Mouse (Mus musculus) liver, embryonic 16.5 days (tissue): ENCODE measurements at regions not wholly inside any gene's neighbourhood (a gene's known extent, or its start where the extent isn't known, plus 50 kb on each side); places are given as distances from the start of the nearest gene placed in this dataset.

Experiments used
- ATAC-seq: fragments of 200-750 bp; cut with Nextera tagmentation; 2 replicates; pipeline ENCODE4 v1.8.0; 2017; ENCODE audit warnings: low read depth, mild to moderate bottlenecking, moderate number of reproducible peaks, moderate library complexity
- H3K27ac ChIP-seq: fragments of 300-500 bp; sonication (generic); 2 replicates; pipeline ENCODE4 v1.5.1; 2014; ENCODE audit warnings: mild to moderate bottlenecking, low read length
- H3K27me3 ChIP-seq: fragments of 300-500 bp; sonication (generic); 2 replicates; pipeline ENCODE4 v1.6.1; 2014; ENCODE audit warnings: low read depth, low read length, mixed read lengths; ENCODE audit not compliant: control insufficient read depth, insufficient read depth
- H3K36me3 ChIP-seq: fragments of 300-500 bp; sonication (generic); 2 replicates; pipeline ENCODE4 v1.6.1; 2014; ENCODE audit warnings: mild to moderate bottlenecking; ENCODE audit not compliant: control insufficient read depth, insufficient read depth
- H3K4me1 ChIP-seq: fragments of 300-500 bp; sonication (generic); 2 replicates; pipeline ENCODE4 v1.6.1; 2014; ENCODE audit warnings: low read depth, low read length, mixed read lengths; ENCODE audit not compliant: control insufficient read depth
- H3K4me2 ChIP-seq: fragments of 300-500 bp; sonication (generic); 2 replicates; pipeline ENCODE4 v1.6.1; 2014; ENCODE audit warnings: low read depth, low read length, mixed read lengths
- H3K4me3 ChIP-seq: fragments of 300-500 bp; sonication (generic); 2 replicates; pipeline ENCODE4 v1.5.1; 2014; ENCODE audit warnings: low read depth, mild to moderate bottlenecking, low read length
- H3K9ac ChIP-seq: fragments of 300-500 bp; sonication (generic); 2 replicates; pipeline ENCODE4 v1.6.1; 2014; ENCODE audit warnings: low read depth, low read length
- H3K9me3 ChIP-seq: fragments of 300-500 bp; sonication (generic); replicated peaks from 2 replicates; pipeline ENCODE4 v1.6.1; 2016; ENCODE audit warnings: low read length; ENCODE audit not compliant: control insufficient read depth
- WGBS: fragments of 180-500 bp; shearing (Covaris S2); extraction: QIAGEN DNeasy Blood & Tissue Kit; methylation state at CpG from one replicate; pipeline ENCODE4 v1.1.7; 2014; ENCODE audit not compliant: insufficient replicate concordance; 5-methylcytosine and 5-hydroxymethylcytosine counted together

DNA sequence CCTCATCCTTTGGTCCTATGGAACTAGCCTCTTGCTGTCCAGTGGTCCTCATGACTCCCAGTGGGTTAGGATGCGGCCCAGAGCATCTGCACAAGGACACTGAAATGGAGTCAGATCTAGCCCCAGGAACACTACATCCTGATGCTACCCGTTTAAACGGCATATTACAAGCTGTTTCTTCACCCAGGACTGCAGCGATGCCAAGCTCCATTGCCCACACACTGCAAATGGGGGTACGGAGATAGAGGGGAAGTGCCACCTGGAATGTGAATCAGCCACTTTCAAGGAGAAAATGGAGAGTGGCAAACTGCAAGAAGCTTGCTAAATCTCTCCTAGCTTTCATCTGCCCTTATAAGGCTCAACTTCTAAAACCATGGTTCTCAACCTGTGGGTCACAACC, 148.0 kb upstream of the Il12b start:
- Histone ChIP-seq H3K4me3 (no peak overlapping the region), H3K4me2 (no peak overlapping the region), H3K27me3 (no peaks in the 10 kb centered on the region), H3K4me1 (no peaks in the 10 kb centered on the region), H3K36me3 (no peaks in the 10 kb centered on the region), H3K9me3 (no peaks in the 10 kb centered on the region), H3K27ac (no peak overlapping the region), H3K9ac (no peak overlapping the region)
- ATAC-seq: no peak
- WGBS: 64% methylated on average over 5 of the region's 5 CpGs

DNA sequence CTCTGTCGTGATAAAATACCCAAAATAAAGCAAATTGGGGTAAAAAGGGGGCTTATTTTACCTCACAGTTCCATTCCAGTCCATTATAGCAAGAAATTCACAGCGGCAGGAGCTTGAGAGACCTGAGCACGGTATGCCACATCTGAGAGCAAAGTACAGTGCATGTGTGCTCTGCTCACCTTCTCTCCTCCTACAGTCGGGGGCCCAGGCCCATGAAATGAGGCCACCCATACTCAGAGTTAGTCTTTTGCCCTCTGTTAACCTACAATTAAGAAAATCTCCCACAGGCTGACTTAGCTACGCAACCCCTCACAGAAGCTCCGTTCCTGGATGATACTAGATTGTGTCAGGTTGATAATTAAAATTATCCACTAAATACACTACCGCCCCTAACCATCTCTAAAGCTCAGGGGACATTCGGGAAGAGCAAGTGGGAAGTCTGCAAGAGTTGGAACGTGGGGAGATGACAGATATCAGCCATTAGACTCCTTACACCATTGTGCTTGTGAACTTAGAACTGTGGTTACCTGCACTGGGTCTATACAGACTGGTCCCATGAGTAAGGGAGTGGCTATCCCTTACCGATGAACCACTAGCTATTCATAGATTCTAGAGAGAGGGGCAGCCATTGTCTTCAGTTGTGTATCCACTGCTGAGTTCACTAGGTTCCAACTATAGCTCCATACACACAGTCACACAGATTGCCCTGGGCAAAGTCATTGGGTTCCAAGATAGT, 139.3 kb upstream of the Il12b start:
- H3K27me3 ChIP-seq: no peaks in the 10 kb centered on the region
- no peaks in the 10 kb centered on the region for H3K4me1 ChIP-seq
- no peak overlapping the region for H3K4me3 ChIP-seq
- H3K4me2 ChIP-seq: no peak overlapping the region
- H3K27ac ChIP-seq: no peak overlapping the region
- H3K9me3 ChIP-seq: no peaks in the 10 kb centered on the region
- H3K36me3 ChIP-seq: no peaks in the 10 kb centered on the region
- H3K9ac ChIP-seq: no peak overlapping the region
- 60% methylated on average over 10 of the region's 10 CpGs for WGBS
- ATAC-seq: no peak

DNA sequence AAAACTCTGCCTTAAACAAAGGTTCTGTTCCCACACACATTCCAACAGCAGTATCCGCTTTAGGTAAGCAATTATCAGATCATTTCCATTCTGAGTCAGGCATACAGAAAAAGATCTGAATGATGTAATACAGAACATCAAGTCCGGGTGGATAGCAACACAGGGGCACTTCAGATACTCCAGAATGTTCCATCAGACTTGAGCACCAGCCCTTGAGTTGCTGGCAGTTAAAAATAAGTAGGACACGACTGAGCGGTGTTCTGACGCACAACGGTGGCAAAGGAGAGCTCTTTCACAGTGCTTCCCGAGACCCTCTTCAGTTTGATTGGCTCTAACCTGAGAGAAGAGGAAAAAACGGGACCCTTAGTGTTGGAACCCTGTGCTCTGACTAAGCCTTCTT, 138.2 kb upstream of the Il12b start:
- H3K27me3 ChIP-seq: no peaks in the 10 kb centered on the region
- no peak overlapping the region for H3K4me2 ChIP-seq
- H3K36me3 ChIP-seq: no peaks in the 10 kb centered on the region
- no peak overlapping the region for H3K4me3 ChIP-seq
- H3K9me3 ChIP-seq: no peaks in the 10 kb centered on the region
- no peak overlapping the region for H3K27ac ChIP-seq
- 62% methylated on average over 8 of the region's 8 CpGs for WGBS
- H3K9ac ChIP-seq: no peak overlapping the region
- no peak for ATAC-seq
- H3K4me1 ChIP-seq: no peaks in the 10 kb centered on the region

DNA sequence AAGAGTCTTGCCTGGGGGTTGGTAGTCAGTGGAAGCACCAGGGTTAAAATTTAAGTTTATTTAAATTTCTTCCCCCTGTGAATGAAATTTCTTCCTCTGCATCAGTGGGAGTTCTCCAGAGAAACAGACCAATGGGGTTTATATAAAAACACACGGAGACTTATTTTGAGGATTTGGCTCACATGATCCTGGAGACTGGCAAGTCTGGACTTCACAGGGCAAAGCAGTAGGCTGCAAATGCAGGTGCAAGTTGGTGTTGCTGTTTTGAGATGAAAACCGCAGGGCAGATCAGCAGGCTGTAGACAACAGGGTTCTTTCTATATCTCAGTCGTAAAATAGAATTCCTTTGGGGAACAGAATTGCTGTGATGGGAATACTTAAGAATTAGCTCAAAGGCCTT, 137.3 kb upstream of the Il12b start:
- Histone ChIP-seq H3K4me3 (no peak overlapping the region), H3K4me2 (no peak overlapping the region), H3K36me3 (no peaks in the 10 kb centered on the region), H3K27ac (no peak overlapping the region), H3K4me1 (no peaks in the 10 kb centered on the region), H3K9me3 (no peaks in the 10 kb centered on the region), H3K9ac (no peak overlapping the region), H3K27me3 (no peaks in the 10 kb centered on the region)
- no peak for ATAC-seq
- WGBS: 63% methylated on average over 3 of the region's 3 CpGs

DNA sequence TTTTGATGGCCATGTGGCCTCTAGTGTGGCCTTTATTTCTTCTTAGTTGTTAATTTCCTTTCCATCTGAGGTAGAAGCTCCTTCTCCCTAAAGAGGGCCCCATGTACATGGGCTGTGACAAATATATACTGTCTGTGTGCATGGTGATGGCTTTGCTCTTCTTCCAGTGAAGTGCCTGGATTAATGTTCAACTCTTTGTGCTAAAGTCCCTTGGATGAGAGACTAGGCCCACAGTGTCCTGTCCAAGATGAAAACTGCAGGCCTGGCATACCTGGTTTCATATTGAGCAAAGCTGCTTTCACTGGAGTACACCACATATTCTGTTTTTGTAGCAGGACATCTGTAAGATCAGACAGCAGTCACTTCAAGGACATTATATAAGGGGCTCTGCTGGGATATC, 127.6 kb upstream of the Il12b start:
- Histone ChIP-seq H3K9ac (no peak overlapping the region), H3K27me3 (no peaks in the 10 kb centered on the region), H3K9me3 (no peaks in the 10 kb centered on the region), H3K4me1 (no peaks in the 10 kb centered on the region), H3K4me2 (no peak overlapping the region), H3K4me3 (no peak overlapping the region), H3K36me3 (no peaks in the 10 kb centered on the region), H3K27ac (no peak overlapping the region)
- peak; percentile 68; the same call in 1 of the 2 replicates for ATAC-seq

DNA sequence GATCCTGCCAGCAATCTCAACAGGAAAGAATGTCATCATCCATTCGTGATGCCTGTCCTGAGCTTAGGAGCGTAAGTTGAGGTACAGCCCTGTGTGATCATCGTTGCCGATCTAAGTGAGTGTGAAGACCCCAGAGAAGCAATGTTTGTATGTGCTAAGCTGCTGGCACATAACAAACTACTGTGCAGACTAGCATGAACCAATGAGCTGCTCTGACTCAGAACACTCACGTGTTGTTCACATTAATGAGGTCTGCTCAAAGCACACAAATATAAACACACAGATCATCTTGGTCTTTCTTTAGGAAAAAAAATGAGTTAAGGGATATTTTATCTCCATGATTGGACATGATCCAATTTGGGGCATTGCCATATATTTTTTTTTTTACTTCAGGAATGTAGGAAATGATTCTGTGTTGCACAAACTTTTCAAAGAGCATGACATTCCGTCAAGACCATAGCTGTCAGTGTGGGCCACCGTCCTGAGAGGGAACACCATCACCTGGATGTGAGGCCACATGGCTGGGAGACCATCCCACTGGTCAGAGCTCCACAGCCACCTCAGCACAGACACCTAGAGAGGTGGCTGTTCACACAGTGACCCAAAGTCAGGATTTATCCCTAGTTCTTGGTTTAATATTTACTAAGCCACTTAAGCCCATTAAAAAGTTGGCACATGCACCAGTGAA, 121.2 kb upstream of the Il12b start:
- 53% methylated on average over 7 of the region's 7 CpGs for WGBS
- Histone ChIP-seq H3K27me3 (no peaks in the 10 kb centered on the region), H3K4me1 (no peaks in the 10 kb centered on the region), H3K4me3 (no peak overlapping the region), H3K9ac (no peak overlapping the region), H3K4me2 (no peak overlapping the region), H3K27ac (no peak overlapping the region), H3K9me3 (no peaks in the 10 kb centered on the region), H3K36me3 (no peaks in the 10 kb centered on the region)
- ATAC-seq: no peak

DNA sequence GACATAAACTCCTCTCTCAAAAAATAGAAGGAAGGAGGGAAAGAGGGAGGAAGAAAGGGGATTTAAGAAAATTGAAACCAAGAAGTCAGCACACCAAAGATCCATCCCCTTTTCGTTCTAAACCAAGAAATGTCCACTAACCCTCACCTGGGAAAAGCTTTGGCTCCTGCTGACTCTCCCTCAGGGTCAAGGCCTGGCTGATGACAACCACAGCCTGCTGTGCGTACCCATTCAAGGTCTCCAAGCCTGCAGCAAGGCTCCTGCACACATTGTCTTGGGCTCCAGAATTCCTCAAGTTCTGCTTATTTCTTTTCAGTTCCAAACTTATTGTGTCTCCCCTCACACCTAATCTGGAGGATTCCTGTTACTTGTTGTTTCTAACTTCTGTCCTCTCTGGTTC, 113.9 kb upstream of the Il12b start:
- 61% methylated on average over 2 of the region's 2 CpGs for WGBS
- no peaks in the 10 kb centered on the region for H3K9me3 ChIP-seq

DNA sequence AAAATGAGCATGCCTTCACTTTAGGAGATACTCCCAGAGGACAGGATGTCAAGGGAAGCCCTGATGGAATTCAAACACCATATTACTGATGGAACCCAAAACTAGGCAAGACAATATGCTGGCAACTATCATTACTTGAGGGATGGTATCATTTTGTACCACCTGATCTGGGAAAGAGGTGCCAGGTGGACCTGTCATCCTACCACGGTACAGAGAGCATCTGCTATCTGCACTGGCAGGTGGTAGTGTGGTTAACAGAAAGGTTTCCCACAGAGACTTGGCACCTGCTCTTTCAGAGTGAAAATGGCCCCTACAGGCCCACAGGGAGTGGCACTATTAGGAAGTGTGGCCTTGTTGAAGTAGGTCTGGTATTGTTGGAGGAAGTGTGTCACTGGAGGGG, 111.0 kb upstream of the Il12b start:
- H3K4me3 ChIP-seq: no peak overlapping the region
- 52% methylated on average over 1 of the region's 1 CpGs for WGBS
- H3K9ac ChIP-seq: no peak overlapping the region
- no peak overlapping the region for H3K27ac ChIP-seq
- no peaks in the 10 kb centered on the region for H3K36me3 ChIP-seq
- no peak for ATAC-seq
- H3K4me2 ChIP-seq: no peak overlapping the region
- no peaks in the 10 kb centered on the region for H3K27me3 ChIP-seq
- H3K9me3 ChIP-seq: no peaks in the 10 kb centered on the region
- no peaks in the 10 kb centered on the region for H3K4me1 ChIP-seq

More for the DNA sequence above, 113.9 kb upstream of the Il12b start:
- ATAC-seq: no peak
- H3K36me3 ChIP-seq: no peaks in the 10 kb centered on the region
- no peak overlapping the region for H3K27ac ChIP-seq
- no peaks in the 10 kb centered on the region for H3K4me1 ChIP-seq
- no peak overlapping the region for H3K4me2 ChIP-seq
- H3K4me3 ChIP-seq: no peak overlapping the region
- H3K9ac ChIP-seq: no peak overlapping the region
- no peaks in the 10 kb centered on the region for H3K27me3 ChIP-seq

DNA sequence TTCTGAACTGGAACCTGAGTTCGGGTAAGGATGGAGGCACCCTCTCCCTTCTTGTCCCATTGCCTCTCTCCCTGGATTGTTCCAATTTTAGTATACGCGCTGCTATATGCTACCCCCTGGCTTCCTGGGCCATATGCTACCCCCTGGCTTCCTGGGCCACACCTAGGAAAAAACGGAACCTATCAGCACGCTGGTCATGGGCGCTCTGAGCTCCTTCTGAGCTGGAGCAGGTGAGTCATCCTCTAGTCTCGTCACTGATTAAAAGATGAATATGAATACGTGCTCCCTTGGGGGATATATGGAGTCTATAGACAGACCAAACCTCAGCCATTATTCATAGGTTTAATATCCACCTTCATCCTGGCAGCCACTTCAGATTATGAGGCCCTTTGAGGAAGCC, 96.1 kb upstream of the Il12b start:
- no peak for ATAC-seq
- whole genome bisulfite sequencing: 59% methylated on average over 8 of the region's 8 CpGs
- Histone ChIP-seq H3K27me3 (no peaks in the 10 kb centered on the region), H3K9ac (no peak overlapping the region), H3K4me2 (no peak overlapping the region), H3K4me1 (no peaks in the 10 kb centered on the region), H3K4me3 (no peak overlapping the region), H3K9me3 (no peaks in the 10 kb centered on the region), H3K27ac (no peak overlapping the region), H3K36me3 (no peaks in the 10 kb centered on the region)
